Mouse (Mus musculus) ES-E14 (cell line): Measurements from ENCODE around the gene Edem1.

Source experiments
- CHD2 ChIP-seq: IDR thresholded peaks from 2 replicates; pipeline ENCODE4 v1.6.1; 2014; ENCODE audit warnings: mild to moderate bottlenecking, low read depth, low read length, inconsistent platforms
- HCFC1 ChIP-seq: IDR thresholded peaks from 2 replicates; pipeline ENCODE4 v1.6.1; 2012; ENCODE audit warnings: low read length, inconsistent platforms, borderline replicate concordance; ENCODE audit not compliant: insufficient read depth
- MAFK ChIP-seq: IDR thresholded peaks from 2 replicates; pipeline ENCODE4 v1.6.1; 2014; ENCODE audit warnings: mild to moderate bottlenecking, low read depth, low read length, inconsistent platforms; ENCODE audit not compliant: insufficient read depth
- ZC3H11A ChIP-seq: IDR thresholded peaks from 2 replicates; pipeline ENCODE4 v1.6.1; 2012; ENCODE audit warnings: low read depth, mild to moderate bottlenecking, inconsistent platforms, low read length, borderline replicate concordance
- ZNF384 ChIP-seq: IDR thresholded peaks from 2 replicates; pipeline ENCODE4 v1.6.1; 2012; ENCODE audit warnings: low read depth, low read length, inconsistent platforms

DNA sequence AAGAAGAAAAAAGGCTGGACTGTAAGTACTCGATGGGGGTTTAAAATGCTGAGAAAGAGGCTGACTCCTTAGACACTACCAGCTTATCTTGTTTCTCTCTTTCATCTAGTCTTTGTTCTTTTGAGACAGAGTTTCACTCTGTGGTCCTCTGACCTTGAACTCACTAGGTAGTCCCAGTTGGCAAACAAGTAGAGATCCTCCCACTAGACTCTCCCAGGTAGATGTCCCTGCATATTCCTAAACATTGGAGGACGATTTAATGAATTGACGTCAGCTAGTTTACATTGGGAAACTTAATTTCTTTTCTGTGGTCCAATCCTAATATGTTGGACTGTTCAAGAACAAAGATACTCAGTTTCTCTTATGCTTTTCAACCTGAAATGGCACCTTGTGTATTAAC lies 42.9 kb upstream of the Edem1 start:
- TF ChIP-seq MAFK (no peak), ZC3H11A (no peak), HCFC1 (no peak), ZNF384 (no peak), CHD2 (no peak)
